Mouse (Mus musculus) C2C12 (cell line): ENCODE measurements at regions not wholly inside any gene's neighbourhood (a gene's known extent, or its start where the extent isn't known, plus 50 kb on each side); places are given as distances from the start of the nearest gene placed in this dataset.

Experiments used
- H3K27me3 ChIP-seq: one replicate; pipeline ENCODE4 v1.6.1; 2011; ENCODE audit not compliant: control insufficient read depth, insufficient read depth, insufficient read length
- H3K36me3 ChIP-seq: one replicate; pipeline ENCODE4 v1.6.1; 2011; ENCODE audit not compliant: control insufficient read depth, insufficient read depth
- H3K4me3 ChIP-seq: one replicate; pipeline ENCODE4 v1.5.1; 2011; ENCODE audit warnings: mild to moderate bottlenecking, control low read depth; ENCODE audit not compliant: poor library complexity, insufficient read depth, severe bottlenecking
- H3K79me2 ChIP-seq: one replicate; pipeline ENCODE4 v1.6.1; 2011; ENCODE audit not compliant: control insufficient read depth, insufficient read depth
- H3K79me3 ChIP-seq: one replicate; pipeline ENCODE4 v1.6.1; 2011; ENCODE audit warnings: low read depth, control low read depth
- H3ac ChIP-seq: one replicate; pipeline ENCODE3; 2011; ENCODE audit warnings: low read depth; ENCODE audit not compliant: control insufficient read depth, insufficient read length
- CEBPB ChIP-seq: IDR thresholded peaks from one replicate; pipeline ENCODE4 v1.6.1; 2011; ENCODE audit warnings: low read depth, mild to moderate bottlenecking, control low read depth, moderate library complexity
- CTCF ChIP-seq: IDR thresholded peaks from one replicate; pipeline ENCODE4 v1.5.1; 2011; ENCODE audit not compliant: control insufficient read depth, insufficient read depth, insufficient read length
- FOSL1 ChIP-seq: IDR thresholded peaks from one replicate; pipeline ENCODE4 v1.8.0; 2011; ENCODE audit warnings: mild to moderate bottlenecking, low read length; ENCODE audit not compliant: poor library complexity, insufficient read depth, severe bottlenecking
- MAX ChIP-seq: IDR thresholded peaks from one replicate; pipeline ENCODE4 v1.6.1; 2011; ENCODE audit warnings: mild to moderate bottlenecking, control low read depth
- MYOD1 ChIP-seq: IDR thresholded peaks from one replicate; pipeline ENCODE4 v1.6.1; 2011; ENCODE audit warnings: low read depth; ENCODE audit not compliant: control insufficient read depth, insufficient read length
- MYOG ChIP-seq: IDR thresholded peaks from one replicate; pipeline ENCODE4 v1.6.1; 2011; ENCODE audit not compliant: control insufficient read depth, insufficient read length; ENCODE audit errors: extremely low read depth
- USF1 ChIP-seq: IDR thresholded peaks from one replicate; pipeline ENCODE4 v1.6.1; 2011; ENCODE audit warnings: low read depth, mild to moderate bottlenecking, control low read depth, moderate library complexity

DNA sequence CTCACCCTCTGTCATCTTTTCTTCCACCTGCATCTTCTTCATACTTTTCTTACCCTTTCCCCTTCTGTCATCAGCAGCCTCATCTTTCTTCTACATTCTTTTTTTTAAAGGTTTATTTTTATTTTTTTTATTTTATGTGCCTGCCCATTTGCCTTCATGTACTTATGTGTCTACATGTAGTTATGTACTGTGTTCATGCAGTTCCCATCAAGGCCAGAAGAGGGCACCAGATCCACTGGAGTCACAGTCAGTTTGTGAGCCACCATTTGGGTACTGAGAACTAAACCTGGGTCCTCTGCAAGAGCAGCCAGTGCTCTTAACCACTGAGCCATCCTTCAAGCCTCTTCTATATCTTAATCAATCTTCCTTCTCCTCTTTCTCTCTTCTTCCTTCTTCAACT, 475.7 kb upstream of the Zmiz1 start:
- Histone ChIP-seq H3K27me3 (no peaks in the 10 kb centered on the region), H3ac (no peak overlapping the region), H3K79me3 (no peaks in the 10 kb centered on the region), H3K4me3 (no peak overlapping the region), H3K36me3 (no peaks in the 10 kb centered on the region), H3K79me2 (no peaks in the 10 kb centered on the region)
- no peak for TF ChIP-seq FOSL1
- no peak for TF ChIP-seq CEBPB
- TF ChIP-seq MYOG = no peak
- no peak for TF ChIP-seq USF1
- TF ChIP-seq MYOD1 = no peak
- no peak for TF ChIP-seq MAX
- no peak for TF ChIP-seq CTCF

DNA sequence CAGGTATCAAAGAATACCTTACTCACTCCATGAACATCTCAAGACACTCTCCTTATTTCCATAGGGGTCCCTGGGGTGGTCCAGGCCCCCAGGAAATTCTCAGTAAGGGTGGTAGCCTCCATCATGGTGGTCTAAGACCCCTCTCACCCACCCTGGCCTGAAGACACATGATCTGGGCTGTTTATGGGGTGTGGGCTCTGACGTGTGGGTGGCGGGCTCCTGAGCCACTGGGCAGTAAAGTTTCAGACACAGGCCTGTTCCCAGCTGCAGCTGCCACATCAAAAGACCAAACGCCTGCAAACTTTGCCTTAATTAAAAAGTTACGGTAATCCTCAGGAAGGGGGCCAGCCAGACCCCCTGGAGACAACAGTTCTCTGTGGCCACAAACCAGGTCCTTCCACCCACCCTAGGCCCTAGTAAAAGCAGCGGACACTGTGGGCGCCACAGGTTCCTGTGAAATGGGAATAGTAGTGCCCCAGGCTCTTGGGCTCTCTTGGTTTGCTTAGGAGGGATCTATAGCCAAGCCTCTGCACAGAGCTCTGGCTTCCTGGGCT, 473.1 kb upstream of the Zmiz1 start:
- Histone ChIP-seq H3K36me3 (no peaks in the 10 kb centered on the region), H3K4me3 (no peak overlapping the region), H3K79me3 (no peaks in the 10 kb centered on the region), H3ac (no peak overlapping the region), H3K27me3 (no peaks in the 10 kb centered on the region), H3K79me2 (no peaks in the 10 kb centered on the region)
- TF ChIP-seq CEBPB = no peak

- TF ChIP-seq USF1 = no peak
- TF ChIP-seq CTCF = no peak
- TF ChIP-seq MYOD1 = no peak
- no peak for TF ChIP-seq MAX
- no peak for TF ChIP-seq CEBPB
- TF ChIP-seq FOSL1 = no peak
- TF ChIP-seq MYOG = no peak
- no peak overlapping the region for H3K4me3 ChIP-seq
- H3ac ChIP-seq = no peak overlapping the region
- no peaks in the 10 kb centered on the region for H3K79me3 ChIP-seq
- no peaks in the 10 kb centered on the region for H3K36me3 ChIP-seq
- H3K27me3 ChIP-seq = no peaks in the 10 kb centered on the region
- no peaks in the 10 kb centered on the region for H3K79me2 ChIP-seq
Measured at GRCm38 (mm10) chr14:24986404-24986803, 472.6 kb upstream of the Zmiz1 start.

DNA sequence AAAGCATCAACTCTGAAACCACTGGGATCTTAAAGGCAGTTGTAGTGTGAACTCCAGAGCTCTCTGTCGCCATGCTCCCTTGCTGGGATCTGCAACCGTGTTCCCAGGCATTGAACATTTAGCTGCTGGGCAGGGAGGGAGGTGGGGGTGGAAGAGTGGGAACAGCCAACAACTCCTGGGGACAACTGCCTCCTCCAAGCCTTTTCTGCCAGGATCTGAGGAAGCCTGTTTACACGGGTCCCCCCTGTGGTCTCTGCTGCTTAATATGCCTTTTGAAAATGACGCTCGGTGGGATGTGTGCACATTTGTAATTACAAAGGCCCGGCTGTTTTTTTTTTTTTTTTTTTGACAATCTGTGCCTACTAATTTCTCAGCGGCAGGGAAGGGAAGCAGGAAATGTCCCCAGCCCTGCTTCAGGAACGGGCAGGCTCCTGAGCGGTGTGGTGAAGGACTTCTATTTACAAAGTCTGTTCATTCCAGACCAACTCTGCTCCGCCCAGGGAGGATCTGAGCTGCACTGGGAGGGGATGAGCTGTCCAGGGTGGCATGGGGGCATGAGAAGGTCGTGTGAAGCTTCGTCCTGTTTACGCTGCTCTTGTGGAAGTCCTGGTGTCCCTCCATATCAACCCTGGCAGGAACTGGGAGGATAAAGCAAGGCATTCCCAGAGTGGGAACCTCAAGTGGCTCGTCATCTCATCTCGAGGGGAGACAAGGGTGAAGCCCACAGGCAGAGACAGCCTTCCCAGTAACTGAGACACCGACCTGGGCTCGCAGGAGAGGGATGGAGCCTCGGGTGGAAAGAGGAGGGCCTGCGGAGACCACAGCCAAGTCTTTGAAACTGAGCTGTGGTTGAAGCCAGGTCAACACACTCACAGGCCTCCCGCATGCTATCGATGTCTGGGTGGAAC, 465.0 kb upstream of the Zmiz1 start:
- no peaks in the 10 kb centered on the region for H3K79me2 ChIP-seq
- no peak for TF ChIP-seq FOSL1
- no peak for TF ChIP-seq MAX
- H3K36me3 ChIP-seq = no peaks in the 10 kb centered on the region
- H3K4me3 ChIP-seq = no peak overlapping the region
- H3K79me3 ChIP-seq = no peaks in the 10 kb centered on the region
- H3K27me3 ChIP-seq = no peaks in the 10 kb centered on the region
- no peak overlapping the region for H3ac ChIP-seq

- H3K4me3 ChIP-seq = no peak overlapping the region
- TF ChIP-seq CEBPB = no peak
- TF ChIP-seq MYOD1 = no peak
- no peak for TF ChIP-seq FOSL1
- no peak for TF ChIP-seq CTCF
- TF ChIP-seq MAX = no peak
- no peak for TF ChIP-seq MYOG
- no peak for TF ChIP-seq USF1
- H3K79me3 ChIP-seq = no peaks in the 10 kb centered on the region
- H3K36me3 ChIP-seq = no peaks in the 10 kb centered on the region
- H3ac ChIP-seq = no peak overlapping the region
- no peaks in the 10 kb centered on the region for H3K27me3 ChIP-seq
- H3K79me2 ChIP-seq = no peaks in the 10 kb centered on the region
Measured at GRCm38 (mm10) chr14:24995226-24995625, 463.8 kb upstream of the Zmiz1 start.

DNA sequence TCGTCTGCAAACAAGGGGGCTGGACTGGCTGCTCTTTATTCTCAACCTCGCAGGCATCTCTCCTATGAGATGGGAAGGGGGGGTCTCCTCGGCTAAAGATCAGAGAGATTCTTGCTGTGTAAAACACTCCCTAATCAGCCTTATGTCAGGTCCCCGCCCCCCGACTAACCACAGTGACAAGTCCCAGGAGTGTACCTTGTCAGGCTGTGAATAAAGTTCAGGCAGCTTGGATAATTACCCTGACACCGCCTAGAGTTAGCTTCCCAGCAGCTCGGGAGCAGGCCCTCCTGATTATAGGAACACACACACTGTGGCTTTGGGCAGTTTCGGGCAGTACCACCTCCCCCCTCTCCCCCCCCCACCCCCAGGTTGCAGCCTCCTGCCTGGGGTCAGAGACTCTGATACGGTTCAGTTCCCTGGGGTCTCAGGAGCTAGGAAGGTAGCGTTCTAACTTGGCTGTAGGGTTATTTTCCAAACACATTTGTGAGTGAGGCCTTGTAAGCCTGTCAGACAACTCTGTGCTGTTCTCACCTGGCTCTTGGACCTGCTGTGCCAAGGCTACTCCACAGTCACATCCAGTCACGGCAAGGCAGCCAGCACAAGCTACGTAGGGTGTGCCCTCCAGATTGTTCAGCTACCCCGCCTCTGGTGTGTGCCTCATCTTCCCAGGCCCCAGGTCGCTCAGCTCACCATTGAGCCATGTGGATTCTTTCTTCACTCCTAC, 461.0 kb upstream of the Zmiz1 start:
- TF ChIP-seq MYOG (no peak), FOSL1 (no peak), MYOD1 (no peak)
- no peaks in the 10 kb centered on the region for H3K79me2 ChIP-seq

More for the DNA sequence above, 461.0 kb upstream of the Zmiz1 start:
- Histone ChIP-seq H3K79me3 (no peaks in the 10 kb centered on the region), H3ac (no peak overlapping the region), H3K4me3 (no peak overlapping the region), H3K27me3 (no peaks in the 10 kb centered on the region), H3K36me3 (no peaks in the 10 kb centered on the region)
